Mouse (Mus musculus) liver, embryonic 15.5 days (tissue): ENCODE measurements at regions not wholly inside any gene's neighbourhood (a gene's known extent, or its start where the extent isn't known, plus 50 kb on each side); places are given as distances from the start of the nearest gene placed in this dataset.

Experiments used
- ATAC-seq: fragments of 200-750 bp; cut with Nextera tagmentation; 2 replicates; pipeline ENCODE4 v1.8.0; 2017; ENCODE audit warnings: moderate number of reproducible peaks, mild to moderate bottlenecking, moderate library complexity; ENCODE audit not compliant: insufficient read depth
- H3K27ac ChIP-seq: fragments of 300-500 bp; sonication (generic); replicated peaks from 2 replicates; pipeline ENCODE4 v1.5.1; 2015; ENCODE audit warnings: mild to moderate bottlenecking, inconsistent platforms
- H3K27me3 ChIP-seq: fragments of 300-500 bp; sonication (generic); 2 replicates; pipeline ENCODE4 v1.6.1; 2015; ENCODE audit warnings: mild to moderate bottlenecking, inconsistent platforms
- H3K36me3 ChIP-seq: fragments of 300-500 bp; sonication (generic); replicated peaks from 2 replicates; pipeline ENCODE4 v1.6.1; 2015; ENCODE audit warnings: moderate library complexity, mild to moderate bottlenecking, inconsistent platforms
- H3K4me1 ChIP-seq: fragments of 300-500 bp; sonication (generic); replicated peaks from 2 replicates; pipeline ENCODE4 v1.6.1; 2015; ENCODE audit warnings: inconsistent platforms
- H3K4me2 ChIP-seq: fragments of 300-500 bp; sonication (generic); 2 replicates; pipeline ENCODE4 v1.6.1; 2015; ENCODE audit warnings: moderate library complexity, mild to moderate bottlenecking, inconsistent platforms
- H3K4me3 ChIP-seq: fragments of 300-500 bp; sonication (generic); replicated peaks from 2 replicates; pipeline ENCODE4 v1.5.1; 2015; ENCODE audit warnings: mild to moderate bottlenecking, inconsistent platforms
- H3K9ac ChIP-seq: fragments of 300-500 bp; sonication (generic); 2 replicates; pipeline ENCODE4 v1.6.1; 2015; ENCODE audit warnings: moderate library complexity, mild to moderate bottlenecking, inconsistent platforms
- H3K9me3 ChIP-seq: fragments of 300-500 bp; sonication (generic); replicated peaks from 2 replicates; pipeline ENCODE4 v1.6.1; 2016; ENCODE audit warnings: inconsistent platforms
- WGBS: fragments of 180-500 bp; shearing (Covaris S2); methylation state at CpG from one replicate; pipeline ENCODE4 v1.1.7; 2015; ENCODE audit warnings: mixed read lengths; ENCODE audit not compliant: insufficient replicate concordance; 5-methylcytosine and 5-hydroxymethylcytosine counted together

GRCm38 (mm10) chr8:26529921-26530320 lies 410.6 kb downstream of the Gm45692 start:
- 61% methylated on average over 8 of the region's 8 CpGs for WGBS
- ATAC-seq: no peak

GRCm38 (mm10) chr8:26533444-26534421 lies 414.4 kb downstream of the Gm45692 start:
- no peak for ATAC-seq
- Histone ChIP-seq H3K36me3 (no peaks in the 10 kb centered on the region), H3K27me3 (no peaks in the 10 kb centered on the region), H3K4me2 (no peak overlapping the region), H3K9ac (no peak overlapping the region), H3K27ac (no peak overlapping the region), H3K4me1 (no peaks in the 10 kb centered on the region), H3K4me3 (no peak overlapping the region), H3K9me3 (no peaks in the 10 kb centered on the region)
- 61% methylated on average over 22 of the region's 22 CpGs for WGBS

More at GRCm38 (mm10) chr8:26529921-26530320, 410.6 kb downstream of the Gm45692 start:
- Histone ChIP-seq H3K4me1 (no peaks in the 10 kb centered on the region), H3K27me3 (no peaks in the 10 kb centered on the region), H3K27ac (no peak overlapping the region), H3K9ac (no peak overlapping the region), H3K9me3 (no peaks in the 10 kb centered on the region), H3K4me2 (no peak overlapping the region), H3K36me3 (no peaks in the 10 kb centered on the region), H3K4me3 (no peak overlapping the region)

GRCm38 (mm10) chr8:26535816-26536215 lies 416.5 kb downstream of the Gm45692 start:
- H3K4me3 ChIP-seq: no peak overlapping the region
- no peaks in the 10 kb centered on the region for H3K36me3 ChIP-seq
- no peaks in the 10 kb centered on the region for H3K27me3 ChIP-seq
- 31% methylated on average over 3 of the region's 3 CpGs for WGBS
- no peak for ATAC-seq
- no peak overlapping the region for H3K9ac ChIP-seq
- H3K27ac ChIP-seq: no peak overlapping the region
- H3K9me3 ChIP-seq: no peaks in the 10 kb centered on the region
- no peaks in the 10 kb centered on the region for H3K4me1 ChIP-seq
- no peak overlapping the region for H3K4me2 ChIP-seq

- no peak for ATAC-seq
- no peaks in the 10 kb centered on the region for H3K36me3 ChIP-seq
- H3K9ac ChIP-seq: no peak overlapping the region
- no peak overlapping the region for H3K27ac ChIP-seq
- H3K4me3 ChIP-seq: no peak overlapping the region
- 61% methylated on average over 5 of the region's 5 CpGs for WGBS
- no peaks in the 10 kb centered on the region for H3K9me3 ChIP-seq
- H3K4me1 ChIP-seq: no peaks in the 10 kb centered on the region
- H3K27me3 ChIP-seq: no peaks in the 10 kb centered on the region
- no peak overlapping the region for H3K4me2 ChIP-seq
These were observed 423.4 kb upstream of the Zfp703 start for GRCm38 (mm10) chr8:26553691-26554090.

- H3K9me3 ChIP-seq: no peaks in the 10 kb centered on the region
- no peaks in the 10 kb centered on the region for H3K36me3 ChIP-seq
- H3K27me3 ChIP-seq: no peaks in the 10 kb centered on the region
- ATAC-seq: no peak
- H3K9ac ChIP-seq: no peak overlapping the region
- H3K27ac ChIP-seq: no peak overlapping the region
- H3K4me1 ChIP-seq: no peaks in the 10 kb centered on the region
- 56% methylated on average over 5 of the region's 5 CpGs for WGBS
- H3K4me2 ChIP-seq: no peak overlapping the region
- no peak overlapping the region for H3K4me3 ChIP-seq
These were observed 417.9 kb upstream of the Zfp703 start for GRCm38 (mm10) chr8:26559196-26559595.

GRCm38 (mm10) chr8:26563151-26563550 lies 414.0 kb upstream of the Zfp703 start:
- Histone ChIP-seq H3K27ac (no peak overlapping the region), H3K4me2 (no peak overlapping the region), H3K4me3 (no peak overlapping the region), H3K9ac (no peak overlapping the region), H3K9me3 (no peaks in the 10 kb centered on the region), H3K36me3 (no peaks in the 10 kb centered on the region), H3K4me1 (no peaks in the 10 kb centered on the region), H3K27me3 (no peaks in the 10 kb centered on the region)
- 57% methylated on average over 2 of the region's 2 CpGs for WGBS
- ATAC-seq: no peak

- H3K4me3 ChIP-seq: no peak overlapping the region
- no peak overlapping the region for H3K9ac ChIP-seq
- 82% methylated on average over 2 of the region's 2 CpGs for WGBS
- no peaks in the 10 kb centered on the region for H3K4me1 ChIP-seq
- H3K27ac ChIP-seq: no peak overlapping the region
- ATAC-seq: no peak
- no peak overlapping the region for H3K4me2 ChIP-seq
- H3K27me3 ChIP-seq: no peaks in the 10 kb centered on the region
- H3K9me3 ChIP-seq: no peaks in the 10 kb centered on the region
- no peaks in the 10 kb centered on the region for H3K36me3 ChIP-seq
These were observed 412.9 kb upstream of the Zfp703 start for GRCm38 (mm10) chr8:26564254-26564653.

- H3K27ac ChIP-seq: no peak overlapping the region
- H3K4me1 ChIP-seq: no peaks in the 10 kb centered on the region
- no peak overlapping the region for H3K4me3 ChIP-seq
- H3K27me3 ChIP-seq: no peaks in the 10 kb centered on the region
- no peak overlapping the region for H3K9ac ChIP-seq
- 46% methylated on average over 15 of the region's 15 CpGs for WGBS
- H3K9me3 ChIP-seq: no peaks in the 10 kb centered on the region
- ATAC-seq: no peak
- H3K4me2 ChIP-seq: no peak overlapping the region
- H3K36me3 ChIP-seq: no peaks in the 10 kb centered on the region
These were observed 408.6 kb upstream of the Zfp703 start for GRCm38 (mm10) chr8:26568423-26569060.

- no peaks in the 10 kb centered on the region for H3K36me3 ChIP-seq
- 57% methylated on average over 1 of the region's 1 CpGs for WGBS
- no peak overlapping the region for H3K9ac ChIP-seq
- no peak for ATAC-seq
- no peaks in the 10 kb centered on the region for H3K4me1 ChIP-seq
- no peaks in the 10 kb centered on the region for H3K27me3 ChIP-seq
- no peak overlapping the region for H3K4me2 ChIP-seq
- H3K27ac ChIP-seq: no peak overlapping the region
- no peak overlapping the region for H3K4me3 ChIP-seq
- no peaks in the 10 kb centered on the region for H3K9me3 ChIP-seq
These were observed 388.3 kb upstream of the Zfp703 start for GRCm38 (mm10) chr8:26588841-26589240.

GRCm38 (mm10) chr8:26590591-26591212 lies 386.4 kb upstream of the Zfp703 start:
- Histone ChIP-seq H3K4me3 (no peak overlapping the region), H3K27me3 (no peaks in the 10 kb centered on the region), H3K4me2 (no peak overlapping the region), H3K9ac (no peak overlapping the region), H3K4me1 (no peaks in the 10 kb centered on the region), H3K36me3 (no peaks in the 10 kb centered on the region), H3K27ac (no peak overlapping the region), H3K9me3 (no peaks in the 10 kb centered on the region)
- no peak for ATAC-seq
- 71% methylated on average over 2 of the region's 2 CpGs for WGBS

- no peak overlapping the region for H3K27ac ChIP-seq
These were observed 385.9 kb upstream of the Zfp703 start for GRCm38 (mm10) chr8:26591266-26591665.

More at GRCm38 (mm10) chr8:26591266-26591665, 385.9 kb upstream of the Zfp703 start:
- Histone ChIP-seq H3K36me3 (no peaks in the 10 kb centered on the region), H3K4me1 (no peaks in the 10 kb centered on the region), H3K9me3 (no peaks in the 10 kb centered on the region), H3K4me3 (no peak overlapping the region), H3K4me2 (no peak overlapping the region), H3K9ac (no peak overlapping the region), H3K27me3 (no peaks in the 10 kb centered on the region)
- no peak for ATAC-seq
- 53% methylated on average over 3 of the region's 3 CpGs for WGBS
